Mouse (Mus musculus) forebrain, embryonic 13.5 days (tissue): ENCODE measurements at regions not wholly inside any gene's neighbourhood (a gene's known extent, or its start where the extent isn't known, plus 50 kb on each side); places are given as distances from the start of the nearest gene placed in this dataset.

ENCODE experiments used
- ATAC-seq: fragments of 200-750 bp; cut with Nextera tagmentation; 2 replicates; pipeline ENCODE4 v1.8.0; 2017
- H3K27ac ChIP-seq: fragments of 300-500 bp; sonication (generic); 2 replicates; pipeline ENCODE4 v1.5.1; 2015; ENCODE audit warnings: inconsistent platforms, mild to moderate bottlenecking, moderate library complexity
- H3K27me3 ChIP-seq: fragments of 300-500 bp; sonication (generic); 2 replicates; pipeline ENCODE4 v1.6.1; 2015; ENCODE audit warnings: mild to moderate bottlenecking, inconsistent platforms
- H3K36me3 ChIP-seq: fragments of 300-500 bp; sonication (generic); 2 replicates; pipeline ENCODE4 v1.6.1; 2015; ENCODE audit warnings: mild to moderate bottlenecking, inconsistent platforms; ENCODE audit not compliant: poor library complexity, severe bottlenecking
- H3K4me1 ChIP-seq: fragments of 300-500 bp; sonication (generic); 2 replicates; pipeline ENCODE4 v1.6.1; 2015; ENCODE audit warnings: inconsistent platforms
- H3K4me2 ChIP-seq: fragments of 300-500 bp; sonication (generic); 2 replicates; pipeline ENCODE4 v1.6.1; 2015; ENCODE audit warnings: inconsistent platforms, mild to moderate bottlenecking, moderate library complexity
- H3K4me3 ChIP-seq: fragments of 300-500 bp; sonication (generic); 2 replicates; pipeline ENCODE4 v1.5.1; 2015; ENCODE audit warnings: mild to moderate bottlenecking, inconsistent platforms
- H3K9ac ChIP-seq: fragments of 300-500 bp; sonication (generic); 2 replicates; pipeline ENCODE4 v1.6.1; 2015; ENCODE audit warnings: mild to moderate bottlenecking, inconsistent platforms
- H3K9me3 ChIP-seq: fragments of 300-500 bp; sonication (generic); replicated peaks from 2 replicates; pipeline ENCODE4 v1.6.1; 2016; ENCODE audit warnings: inconsistent platforms
- WGBS: fragments of 180-500 bp; shearing (Covaris S2); methylation state at CpG from one replicate; pipeline ENCODE4 v1.1.7; 2015; 5-methylcytosine and 5-hydroxymethylcytosine counted together

GRCm38 (mm10) chr1:128705071-128705503 is 113.0 kb upstream of the Cxcr4 start:
- Histone ChIP-seq H3K36me3 (no peaks in the 10 kb centered on the region), H3K9ac (no peak overlapping the region), H3K4me1 (no peaks in the 10 kb centered on the region), H3K4me2 (no peak overlapping the region), H3K27ac (no peak overlapping the region), H3K9me3 (no peaks in the 10 kb centered on the region), H3K27me3 (no peaks in the 10 kb centered on the region), H3K4me3 (no peak overlapping the region)
- no peak for ATAC-seq
- 80% methylated on average over 3 of the region's 3 CpGs for WGBS

- Histone ChIP-seq H3K9me3 (no peaks in the 10 kb centered on the region), H3K4me1 (no peaks in the 10 kb centered on the region), H3K4me2 (no peak overlapping the region), H3K27ac (no peak overlapping the region), H3K36me3 (no peaks in the 10 kb centered on the region), H3K27me3 (no peaks in the 10 kb centered on the region), H3K4me3 (no peak overlapping the region), H3K9ac (no peak overlapping the region)
- 60% methylated on average over 3 of the region's 3 CpGs for WGBS
- ATAC-seq = no peak
Observed at GRCm38 (mm10) chr1:128701326-128701725, 109.2 kb upstream of the Cxcr4 start.

GRCm38 (mm10) chr1:128697962-128698361 is 105.9 kb upstream of the Cxcr4 start:
- no peak overlapping the region for H3K27ac ChIP-seq
- WGBS = 92% methylated on average over 4 of the region's 4 CpGs
- no peaks in the 10 kb centered on the region for H3K27me3 ChIP-seq
- ATAC-seq = no peak
- H3K4me3 ChIP-seq = no peak overlapping the region
- H3K9me3 ChIP-seq = no peaks in the 10 kb centered on the region
- no peaks in the 10 kb centered on the region for H3K36me3 ChIP-seq
- no peak overlapping the region for H3K4me2 ChIP-seq
- no peak overlapping the region for H3K9ac ChIP-seq
- no peaks in the 10 kb centered on the region for H3K4me1 ChIP-seq

GRCm38 (mm10) chr1:128695936-128696335 is 103.8 kb upstream of the Cxcr4 start:
- 88% methylated on average over 2 of the region's 2 CpGs for WGBS
- H3K9me3 ChIP-seq = no peaks in the 10 kb centered on the region

GRCm38 (mm10) chr1:128692799-128693198 is 100.7 kb upstream of the Cxcr4 start:
- no peaks in the 10 kb centered on the region for H3K27me3 ChIP-seq
- no peak overlapping the region for H3K9ac ChIP-seq
- peaks cover 16% of the 10 kb centered on the region for H3K4me1 ChIP-seq

More at GRCm38 (mm10) chr1:128695936-128696335, 103.8 kb upstream of the Cxcr4 start:
- no peak overlapping the region for H3K9ac ChIP-seq
- H3K27me3 ChIP-seq = no peaks in the 10 kb centered on the region
- H3K36me3 ChIP-seq = no peaks in the 10 kb centered on the region
- no peak for ATAC-seq
- H3K4me3 ChIP-seq = no peak overlapping the region
- H3K27ac ChIP-seq = no peak overlapping the region
- H3K4me2 ChIP-seq = no peak overlapping the region
- H3K4me1 ChIP-seq = peaks cover 10% of the 10 kb centered on the region

GRCm38 (mm10) chr1:128692313-128692712 is 100.2 kb upstream of the Cxcr4 start:
- ATAC-seq = peak; percentile 63; the same call in 1 of the 2 replicates
- 8% methylated on average over 8 of the region's 8 CpGs for WGBS
- no peak overlapping the region for H3K27ac ChIP-seq

More at GRCm38 (mm10) chr1:128692799-128693198, 100.7 kb upstream of the Cxcr4 start:
- Histone ChIP-seq H3K36me3 (no peaks in the 10 kb centered on the region), H3K9me3 (no peaks in the 10 kb centered on the region), H3K4me3 (no peak overlapping the region), H3K4me2 (no peak overlapping the region), H3K27ac (no peak overlapping the region)
- ATAC-seq = no peak

GRCm38 (mm10) chr1:128687236-128687927 is 95.3 kb upstream of the Cxcr4 start:
- 3% methylated on average over 9 of the region's 9 CpGs for WGBS

More at GRCm38 (mm10) chr1:128692313-128692712, 100.2 kb upstream of the Cxcr4 start:
- no peaks in the 10 kb centered on the region for H3K36me3 ChIP-seq
- no peaks in the 10 kb centered on the region for H3K27me3 ChIP-seq
- H3K4me3 ChIP-seq = no peak overlapping the region
- H3K4me1 ChIP-seq = peaks cover 21% of the 10 kb centered on the region
- H3K9me3 ChIP-seq = no peaks in the 10 kb centered on the region
- H3K9ac ChIP-seq = no peak overlapping the region
- H3K4me2 ChIP-seq = no peak overlapping the region

GRCm38 (mm10) chr1:128685467-128686137 is 93.5 kb upstream of the Cxcr4 start:
- Histone ChIP-seq H3K9me3 (no peaks in the 10 kb centered on the region), H3K27me3 (no peaks in the 10 kb centered on the region), H3K4me3 (no peak overlapping the region), H3K9ac (no peak overlapping the region), H3K4me2 (no peak overlapping the region), H3K36me3 (no peaks in the 10 kb centered on the region), H3K27ac (no peak overlapping the region), H3K4me1 (peaks cover 40% of the 10 kb centered on the region)
- WGBS = 29% methylated on average over 8 of the region's 8 CpGs
- ATAC-seq = peak; percentile 31; the same call in 1 of the 2 replicates

More at GRCm38 (mm10) chr1:128687236-128687927, 95.3 kb upstream of the Cxcr4 start:
- no peaks in the 10 kb centered on the region for H3K36me3 ChIP-seq
- peak; percentile 61; the same call in 1 of the 2 replicates for ATAC-seq
- no peaks in the 10 kb centered on the region for H3K27me3 ChIP-seq
- peaks cover 42% of the 10 kb centered on the region for H3K4me1 ChIP-seq
- peak overlapping the region; percentile 7; the same call in 1 of the 2 replicates for H3K4me2 ChIP-seq
- H3K9me3 ChIP-seq = no peaks in the 10 kb centered on the region
- H3K4me3 ChIP-seq = no peak overlapping the region
- H3K27ac ChIP-seq = 0 out of 2 replicates have a peak overlapping the region, but pooled peaks have one; percentile 25
- no peak overlapping the region for H3K9ac ChIP-seq

- Histone ChIP-seq H3K4me1 (peaks cover 52% of the 10 kb centered on the region), H3K9ac (no peak overlapping the region), H3K4me3 (no peak overlapping the region), H3K9me3 (no peaks in the 10 kb centered on the region), H3K27ac (no peak overlapping the region), H3K27me3 (no peaks in the 10 kb centered on the region), H3K4me2 (no peak overlapping the region), H3K36me3 (no peaks in the 10 kb centered on the region)
- WGBS = 60% methylated on average over 8 of the region's 8 CpGs
- no peak for ATAC-seq
Observed at GRCm38 (mm10) chr1:128682942-128683341, 90.8 kb upstream of the Cxcr4 start.

- H3K9me3 ChIP-seq = no peaks in the 10 kb centered on the region
- H3K36me3 ChIP-seq = no peaks in the 10 kb centered on the region
- H3K27me3 ChIP-seq = no peaks in the 10 kb centered on the region
- no peak overlapping the region for H3K9ac ChIP-seq
- H3K27ac ChIP-seq = no peak overlapping the region
- WGBS = 66% methylated on average over 4 of the region's 4 CpGs
- H3K4me2 ChIP-seq = no peak overlapping the region
- H3K4me3 ChIP-seq = no peak overlapping the region
- no peak for ATAC-seq
- H3K4me1 ChIP-seq = peaks cover 38% of the 10 kb centered on the region
Observed at GRCm38 (mm10) chr1:128681261-128681660, 89.2 kb upstream of the Cxcr4 start.

- Histone ChIP-seq H3K4me3 (no peak overlapping the region), H3K4me1 (peaks cover 32% of the 10 kb centered on the region), H3K27me3 (no peaks in the 10 kb centered on the region), H3K4me2 (no peak overlapping the region), H3K36me3 (no peaks in the 10 kb centered on the region), H3K9ac (no peak overlapping the region), H3K9me3 (no peaks in the 10 kb centered on the region), H3K27ac (no peak overlapping the region)
- no peak for ATAC-seq
- WGBS = 75% methylated on average over 3 of the region's 3 CpGs
Observed at GRCm38 (mm10) chr1:128680538-128680937, 88.4 kb upstream of the Cxcr4 start.

- ATAC-seq = peak; percentile 22
- H3K36me3 ChIP-seq = no peaks in the 10 kb centered on the region
- H3K4me2 ChIP-seq = no peak overlapping the region
- peaks cover 26% of the 10 kb centered on the region for H3K4me1 ChIP-seq
- H3K9me3 ChIP-seq = no peaks in the 10 kb centered on the region
- H3K27me3 ChIP-seq = no peaks in the 10 kb centered on the region
- H3K4me3 ChIP-seq = no peak overlapping the region
- WGBS = 80% methylated on average over 5 of the region's 5 CpGs
- H3K9ac ChIP-seq = no peak overlapping the region
- H3K27ac ChIP-seq = no peak overlapping the region
Observed at GRCm38 (mm10) chr1:128680012-128680411, 87.9 kb upstream of the Cxcr4 start.
